Mouse (Mus musculus): ENCODE results near the gene Faap100.
"Not testable (repeated sequence)": the region's sequence is repeated elsewhere in the genome, so short reads cannot be mapped to it uniquely, and the experiment has no call there.

The Faap100 gene

DNA sequence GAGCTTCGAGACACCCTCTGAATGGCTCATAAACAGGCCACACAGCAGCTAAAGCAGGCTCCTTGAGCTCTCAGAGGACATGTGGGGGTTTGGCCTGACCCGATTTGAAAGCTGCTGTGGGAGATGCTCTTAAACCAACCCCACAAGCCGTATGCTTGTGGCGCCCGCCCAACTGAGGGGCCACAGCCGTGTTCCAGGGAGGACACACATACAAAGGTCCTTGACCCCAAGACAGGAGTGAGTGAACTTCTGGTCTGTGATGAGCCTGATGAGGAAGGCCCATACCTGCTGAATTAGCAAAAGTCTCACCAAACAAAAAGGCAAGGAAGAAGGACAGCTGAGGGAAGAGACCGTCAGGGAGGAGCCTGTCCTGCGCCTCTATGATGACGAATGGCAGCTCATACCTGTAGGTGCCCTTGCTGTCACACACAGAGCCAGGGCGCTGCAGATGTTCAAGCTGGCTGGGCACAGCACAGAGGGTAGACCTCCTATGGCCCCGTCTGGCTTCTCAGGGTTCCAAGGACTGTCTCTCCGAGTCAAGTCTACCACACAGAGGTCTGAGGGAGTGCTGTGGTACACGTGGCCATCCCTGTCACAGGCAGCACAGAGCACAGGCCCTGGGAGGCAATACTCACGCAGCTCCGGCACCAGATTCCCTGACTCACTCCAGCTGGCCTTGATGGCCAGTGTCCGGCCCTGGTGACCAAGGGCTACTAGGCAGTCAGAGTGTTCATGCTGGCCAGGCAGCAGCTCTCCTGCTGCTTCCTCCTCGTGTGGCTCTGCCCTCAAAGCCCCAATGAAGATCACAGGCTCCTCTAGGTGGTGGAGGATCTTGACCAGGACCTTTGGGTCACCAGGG is 2.0 kb downstream of the Faap100 start:
- no peak for DNase-seq (ENCODE audit: low spot score in 2 of 2)

DNA sequence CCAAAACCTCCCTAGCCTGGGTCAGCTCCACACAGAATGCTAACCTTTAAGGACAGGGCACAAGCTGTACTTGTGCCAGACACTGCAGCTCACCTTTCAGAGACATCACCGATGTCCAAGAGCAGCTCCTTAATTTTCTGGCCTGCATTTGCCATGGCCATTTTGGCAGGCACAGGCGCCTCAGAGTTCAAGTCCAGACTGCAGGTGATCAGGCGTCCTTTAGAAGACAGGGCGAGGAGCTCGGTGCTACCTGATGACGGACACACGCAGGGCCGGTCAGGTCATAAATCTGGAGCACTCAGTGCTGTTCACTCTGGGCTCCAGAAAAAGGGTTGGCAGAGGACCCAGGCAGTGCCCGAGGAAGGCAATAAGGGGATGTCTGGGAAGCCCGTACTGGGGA is 3.2 kb downstream of the Faap100 start:
- no peak for DNase-seq (ENCODE audit: low spot score in 2 of 2)

DNA sequence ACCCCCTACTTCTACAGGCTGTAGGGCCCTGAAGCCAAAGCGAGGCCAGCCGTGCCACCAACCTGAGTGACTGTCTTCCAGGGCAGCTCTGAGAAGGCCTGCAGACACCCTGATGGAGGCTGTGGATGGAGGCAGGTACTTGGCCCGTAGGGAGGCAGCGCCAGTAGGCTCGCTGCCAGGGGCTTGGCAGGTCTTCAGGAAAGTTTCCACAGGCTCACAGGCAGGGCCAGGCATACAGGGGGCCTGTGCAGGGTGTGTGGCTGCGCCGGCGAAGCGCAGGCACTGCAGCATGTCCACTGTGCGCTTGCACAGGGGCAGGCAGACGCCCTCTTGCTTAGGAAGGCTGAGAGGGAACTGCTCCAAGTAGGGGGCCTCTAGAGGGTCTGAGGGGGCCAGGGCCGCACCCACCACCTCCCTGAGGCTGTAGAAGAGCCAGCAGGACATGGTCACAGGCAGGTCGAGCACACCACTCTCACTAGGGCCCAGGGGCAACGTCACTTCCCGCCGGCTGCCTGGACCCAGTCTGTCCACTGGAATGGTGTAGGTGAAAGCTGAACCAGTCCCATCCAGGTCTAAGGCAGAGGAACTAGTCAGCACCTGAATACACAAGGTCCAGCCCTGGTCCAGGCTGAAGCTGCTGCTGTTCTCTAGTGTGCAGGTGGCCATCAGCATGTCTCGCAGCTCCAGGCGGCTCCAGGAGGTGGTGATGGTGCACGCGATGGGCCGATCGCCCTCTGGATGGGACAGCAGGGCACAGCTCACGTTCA is 4.6 kb downstream of the Faap100 start:
- DNase-seq (ENCODE audit: low spot score in 2 of 2): peak in 1 of 2 experiments; percentile 53

DNA sequence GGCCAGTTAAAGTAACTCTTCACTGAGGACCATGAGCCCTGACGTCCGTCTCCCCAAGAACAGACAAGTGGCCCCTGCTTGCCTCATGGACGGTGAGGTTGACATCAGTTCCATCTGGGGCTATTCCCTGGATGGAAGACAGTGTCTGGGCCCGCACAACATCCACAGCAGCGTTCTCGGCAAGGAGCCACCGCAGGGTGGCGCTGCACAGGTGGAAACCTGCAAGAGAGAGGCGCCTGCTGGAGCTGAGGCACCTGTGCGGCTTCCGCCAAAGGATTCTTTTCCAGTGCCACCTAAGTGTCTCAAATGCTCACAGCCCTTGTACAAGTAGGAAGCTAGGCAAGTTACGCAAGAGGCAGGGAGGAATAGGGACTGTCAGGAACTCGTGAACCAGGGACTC is 5.5 kb downstream of the Faap100 start:
- DNase-seq (ENCODE audit: low spot score in 2 of 2): no peak

DNA sequence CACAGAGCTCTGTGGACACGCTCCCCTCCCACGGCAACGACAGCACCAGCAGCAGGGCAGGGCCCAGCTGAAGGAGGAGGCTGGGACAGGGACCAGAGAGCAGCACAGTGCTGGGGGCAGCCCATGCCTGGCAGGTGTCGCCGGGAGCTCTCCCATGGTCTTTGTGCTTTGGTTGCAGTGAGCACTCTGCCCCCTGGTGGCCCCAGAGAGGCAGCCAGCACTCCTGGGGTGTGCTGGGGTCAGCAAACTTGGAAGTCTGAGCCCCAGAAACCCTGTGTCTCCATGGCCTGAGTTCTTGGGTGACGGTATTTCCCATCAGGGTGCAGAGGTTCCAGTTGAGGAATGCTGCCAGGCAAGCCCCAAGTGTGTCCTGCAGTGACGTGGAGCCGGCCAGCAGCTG is 8.9 kb downstream of the Faap100 start:
- peak in 1 of 2 experiments; percentile 76 for DNase-seq (ENCODE audit: low spot score in 2 of 2)

DNA sequence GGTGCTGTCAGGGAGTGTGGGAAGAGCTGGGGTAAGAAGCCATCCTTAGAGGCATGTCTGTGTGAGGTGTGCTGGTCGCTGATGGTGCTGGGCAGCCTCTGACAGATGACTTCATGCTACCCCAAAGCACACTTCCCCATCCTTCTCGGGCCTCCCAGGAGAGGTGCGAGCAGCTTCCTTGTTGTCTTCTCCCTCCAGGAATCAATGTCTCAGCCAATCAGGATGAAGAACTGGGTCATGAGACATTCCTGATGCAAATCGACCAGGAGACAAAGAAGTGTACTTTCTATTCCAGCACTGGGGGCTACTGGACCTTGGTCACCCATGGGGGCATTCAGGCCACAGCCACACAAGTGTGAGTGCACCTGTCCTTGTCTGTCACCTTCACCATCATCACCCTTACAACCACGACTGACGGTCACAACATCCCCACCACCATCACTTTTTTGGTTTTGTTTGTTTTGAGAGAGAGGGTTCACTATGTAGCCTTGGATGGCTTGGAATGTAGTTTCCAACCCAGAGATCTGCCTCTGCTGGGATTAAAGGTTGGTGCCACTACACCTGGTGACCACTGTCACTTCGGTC is 12.0 kb downstream of the Faap100 start:
- no peak for DNase-seq (ENCODE audit: low spot score in 2 of 2)

DNA sequence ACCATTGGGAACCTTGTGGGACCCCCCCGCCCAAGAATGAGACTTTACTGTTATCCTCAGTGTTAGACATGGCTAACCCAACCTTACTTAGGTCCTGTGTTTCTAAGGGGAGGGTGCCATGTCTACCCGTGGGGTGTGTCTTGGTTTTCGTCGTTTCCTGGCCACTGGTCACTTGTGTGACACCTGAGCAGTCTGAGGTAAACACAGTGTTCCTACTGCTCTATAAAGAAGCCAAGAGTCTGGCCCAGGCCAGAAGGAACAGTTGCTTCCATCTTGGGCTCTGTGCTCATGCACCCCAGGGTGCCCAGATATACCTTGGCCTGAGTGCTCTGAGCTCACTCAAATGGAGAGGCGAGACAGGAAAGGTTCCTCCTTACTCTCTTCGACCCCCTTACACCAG is 15.7 kb downstream of the Faap100 start:
- no peak for DNase-seq (ENCODE audit: low spot score in 2 of 2)

DNA sequence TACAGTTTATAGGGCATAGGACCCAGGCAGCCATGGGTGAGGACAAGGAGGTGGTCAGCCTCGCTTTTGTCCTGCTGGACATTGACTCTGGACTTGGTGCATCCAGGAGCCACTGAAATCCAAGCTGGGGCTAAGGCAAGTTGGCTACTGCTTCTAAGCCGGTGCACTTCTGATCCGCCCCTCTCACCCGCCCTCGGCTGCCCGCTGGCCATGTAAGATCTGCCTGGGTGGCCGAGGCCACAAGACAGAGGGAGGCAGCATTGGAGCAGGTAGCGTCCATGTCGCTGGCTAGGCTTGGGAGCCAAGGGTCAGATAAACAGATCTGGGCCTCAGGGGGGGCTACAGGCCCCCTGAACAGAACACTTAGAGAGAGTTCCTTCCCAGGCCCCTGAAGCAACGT is 17.3 kb downstream of the Faap100 start, which contains the start of gene Fscn2:
Fscn2 (plus strand) TSS at position 240 of the 400 bp plus-strand sequence.
- no peak for DNase-seq (ENCODE audit: low spot score in 2 of 2)

DNA sequence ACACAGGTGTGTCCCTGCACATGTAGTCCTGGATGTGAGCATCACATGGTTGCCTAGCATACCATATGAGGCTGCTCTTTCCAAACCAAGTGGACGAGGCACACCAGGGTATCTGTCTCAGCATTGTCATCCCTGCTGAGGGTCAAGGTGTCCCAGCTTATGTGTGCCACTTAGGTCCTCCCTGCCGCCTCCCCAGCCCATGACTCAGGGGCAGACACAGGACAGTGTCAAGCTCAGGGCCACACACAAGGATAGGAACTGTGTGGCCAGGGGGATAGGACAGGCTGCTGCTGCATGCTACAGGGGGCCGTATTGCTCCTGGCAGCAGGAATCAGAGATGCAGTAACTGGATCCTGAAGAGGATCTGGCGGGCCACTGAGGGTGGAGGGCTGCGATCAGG is 17.8 kb downstream of the Faap100 start:
- DNase-seq (ENCODE audit: low spot score in 2 of 2): no peak

DNA sequence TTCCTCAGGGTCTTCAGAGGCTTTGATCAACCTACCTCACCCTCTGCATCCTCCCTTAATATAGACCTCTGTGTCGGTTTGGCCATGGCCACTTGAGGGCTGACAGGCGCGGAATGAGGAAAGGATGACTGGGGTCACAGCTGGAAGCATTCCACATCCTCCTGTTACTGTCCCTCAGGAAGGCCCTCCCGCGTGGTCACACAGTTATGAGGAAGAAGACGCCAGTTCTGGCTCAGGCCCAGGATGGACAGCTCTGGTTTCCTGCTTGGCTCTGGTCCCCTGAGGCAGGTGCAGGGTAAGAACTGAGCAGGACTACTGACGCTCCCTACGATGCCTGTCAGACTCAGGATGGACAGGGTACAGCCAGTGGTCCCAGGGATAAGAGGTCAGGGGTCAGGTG is 18.5 kb downstream of the Faap100 start:
- peak in 1 of 2 experiments; percentile 52 for DNase-seq (ENCODE audit: low spot score in 2 of 2)

DNA sequence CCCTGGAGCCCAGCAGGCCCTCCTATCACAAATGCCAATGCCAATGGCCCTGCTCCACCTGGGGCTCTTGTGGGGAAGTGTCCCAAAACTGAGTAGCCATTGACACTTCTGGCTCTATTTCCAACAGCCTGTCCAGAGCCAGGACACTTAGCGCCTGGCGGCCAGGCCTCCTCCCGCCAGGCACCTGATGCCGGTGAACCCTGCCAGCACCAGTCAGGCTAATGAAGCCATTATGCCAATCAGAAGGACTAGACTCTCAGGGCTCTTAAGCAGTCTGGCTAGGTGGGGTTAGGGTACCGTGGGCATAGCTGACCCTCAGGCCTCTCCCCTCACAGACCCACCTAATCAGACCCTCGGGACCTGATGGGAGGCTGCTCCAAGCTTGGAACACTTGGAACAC is 19.2 kb downstream of the Faap100 start:
- no peak for DNase-seq (ENCODE audit: low spot score in 2 of 2)

DNA sequence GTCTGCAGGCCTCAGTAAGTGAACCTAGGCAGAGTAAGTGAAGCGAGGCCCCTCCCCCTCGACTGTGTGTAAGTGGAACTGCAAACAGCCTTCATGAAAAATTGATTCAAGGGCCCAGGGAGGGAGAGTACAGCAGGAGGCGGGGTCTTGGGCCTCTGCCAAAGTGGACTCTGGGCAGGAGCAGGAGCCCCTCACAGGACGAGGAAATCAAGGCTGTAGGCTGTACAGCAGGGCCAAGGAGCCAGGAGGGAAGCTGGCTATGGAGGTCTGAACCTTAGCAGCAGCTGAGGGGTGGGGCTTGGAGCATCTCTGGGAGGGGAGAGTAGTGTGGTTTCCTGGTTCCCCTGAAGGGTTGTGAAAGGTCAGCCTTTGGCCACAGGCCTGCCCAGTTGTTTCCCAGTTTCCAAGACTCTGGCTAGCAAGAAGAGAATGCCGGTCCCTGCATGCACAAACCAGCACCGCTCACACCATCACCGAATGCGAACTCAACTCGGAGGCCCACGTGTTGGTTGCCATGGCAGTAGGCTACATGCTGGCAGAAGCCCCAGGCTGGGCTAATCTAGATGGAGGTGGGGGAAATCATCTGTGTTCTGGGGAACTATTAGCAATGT is 20.7 kb downstream of the Faap100 start:
- DNase-seq (ENCODE audit: low spot score in 2 of 2): peak; percentile 93 to 94

DNA sequence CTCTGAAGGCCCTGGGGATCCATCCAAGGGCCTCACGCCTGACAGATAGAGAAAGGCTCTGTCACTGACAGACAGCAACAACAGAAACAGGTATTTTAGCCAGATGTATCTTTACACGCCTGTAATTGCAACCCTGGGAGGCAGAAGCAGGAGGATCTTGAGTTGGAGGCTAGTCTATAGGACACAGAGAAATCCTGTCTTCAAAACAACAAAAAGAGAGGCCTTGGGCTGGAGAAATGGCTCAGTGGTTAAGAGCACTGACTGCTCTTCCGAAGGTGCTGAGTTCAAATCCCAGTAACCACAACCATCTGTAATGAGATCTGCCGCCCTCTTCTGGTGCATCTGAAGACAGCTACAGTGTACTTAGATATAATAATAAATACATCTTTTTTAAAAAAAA is 21.7 kb downstream of the Faap100 start:
- no peak for DNase-seq (ENCODE audit: low spot score in 2 of 2)

DNA sequence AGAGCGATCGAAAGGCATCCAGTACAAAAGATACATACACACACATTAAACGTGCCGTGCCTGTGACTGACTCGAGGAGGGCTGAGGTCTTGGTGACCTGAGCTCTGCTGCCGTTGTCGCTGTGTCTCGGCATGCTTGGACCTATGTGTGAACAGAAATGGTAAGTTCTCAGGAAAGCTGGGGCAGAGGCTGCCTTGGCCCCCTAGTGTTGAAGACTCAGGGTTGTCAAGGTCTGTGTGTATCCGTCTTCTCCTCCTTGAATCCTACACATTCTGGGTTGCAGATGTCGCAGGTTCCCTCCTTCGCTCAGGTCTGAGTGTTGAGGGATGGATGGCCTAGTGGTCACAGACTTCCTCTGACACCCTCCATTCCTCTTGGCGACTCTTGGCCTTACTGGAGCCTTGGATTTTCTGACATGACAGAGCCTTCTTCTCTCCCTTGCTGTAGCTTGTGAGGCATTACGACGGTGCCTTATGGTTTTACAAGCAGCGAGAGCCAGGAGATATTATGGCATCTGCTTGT is 22.2 kb downstream of the Faap100 start:
- peak in 1 of 2 experiments; percentile 21 for DNase-seq (ENCODE audit: low spot score in 2 of 2)

DNA sequence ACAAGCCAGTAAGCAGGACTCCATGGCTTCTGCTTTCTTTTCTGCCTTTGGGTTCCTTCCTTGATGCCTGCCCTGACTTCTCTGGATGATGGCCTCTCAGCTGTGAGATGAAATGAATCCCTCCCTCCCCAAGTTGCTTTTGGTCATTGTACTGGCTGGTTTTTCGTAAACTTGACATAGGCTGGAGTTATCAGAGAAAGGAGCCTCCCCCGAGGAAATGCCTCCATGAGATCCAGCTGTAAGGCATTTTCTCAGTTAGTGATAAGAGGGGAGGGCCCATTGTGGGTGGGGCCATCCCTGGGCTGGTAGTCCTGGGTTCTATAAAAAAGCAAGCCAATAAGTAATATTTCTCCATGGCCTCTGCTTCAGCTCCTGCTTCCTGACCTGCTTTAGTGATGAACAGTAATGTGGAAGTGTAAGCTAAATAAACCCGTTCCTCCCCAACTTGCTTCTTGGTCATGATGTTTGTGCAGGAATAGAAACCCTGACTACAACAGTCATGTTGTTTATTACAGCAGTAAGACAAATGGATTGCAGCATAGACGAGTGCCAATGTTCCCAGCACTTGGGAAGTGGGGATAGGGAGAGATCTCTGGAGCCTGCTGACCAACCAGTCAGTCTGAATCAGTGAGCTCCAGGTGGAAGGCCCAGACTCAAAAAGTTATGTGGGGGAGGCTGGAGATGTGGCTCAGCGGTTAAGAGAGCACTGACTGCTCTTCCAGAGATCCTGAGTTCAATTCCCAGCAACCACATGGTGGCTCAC is 23.1 kb downstream of the Faap100 start:
- DNase-seq (ENCODE audit: low spot score in 2 of 2): peak in 1 of 2 experiments; percentile 12

DNA sequence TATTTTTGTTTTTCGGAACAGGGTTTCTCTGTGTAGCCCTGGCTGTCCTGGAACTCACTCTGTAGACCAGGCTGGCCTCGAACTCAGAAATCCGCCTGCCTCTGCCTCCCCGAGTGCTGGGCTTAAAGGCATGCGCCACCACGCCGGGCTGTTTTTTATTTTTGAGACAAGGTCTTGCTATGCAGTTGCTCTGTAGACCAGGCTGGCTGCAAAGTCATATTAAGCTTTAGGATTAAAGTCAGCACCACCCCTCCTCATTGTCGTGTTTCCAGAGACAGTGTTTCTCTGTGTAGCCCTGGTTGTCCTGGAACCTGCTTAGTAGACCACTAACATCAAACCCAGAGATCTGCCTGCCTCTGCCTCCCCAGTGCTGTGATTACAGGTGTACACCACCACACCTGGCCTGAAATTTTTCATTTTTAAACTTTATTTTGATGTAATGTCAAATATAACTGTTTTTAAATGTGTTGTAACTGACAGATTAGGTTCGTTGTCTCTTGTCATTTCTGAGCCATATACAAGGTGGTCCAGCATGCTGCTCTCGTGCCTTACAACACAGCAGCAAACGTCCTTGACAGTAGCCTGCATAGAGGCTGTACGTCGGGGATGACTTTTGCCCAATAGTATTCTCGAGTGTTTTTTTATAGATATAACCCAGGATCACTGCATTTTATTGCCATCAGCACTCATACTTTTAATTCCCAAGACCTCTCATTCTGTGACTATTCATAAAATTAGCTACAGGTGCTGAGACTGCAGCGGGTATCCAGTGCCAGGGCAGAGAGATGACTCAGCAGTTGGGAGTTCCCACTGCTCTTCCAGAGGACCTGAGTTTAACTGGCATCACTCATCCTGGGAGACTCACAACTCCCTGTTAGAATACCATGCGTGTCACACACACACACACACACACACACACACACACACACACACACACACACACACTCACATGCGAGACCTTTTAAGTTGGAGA is 24.0 kb downstream of the Faap100 start:
- peak in 1 of 2 experiments; percentile 32 for DNase-seq (ENCODE audit: low spot score in 2 of 2)

DNA sequence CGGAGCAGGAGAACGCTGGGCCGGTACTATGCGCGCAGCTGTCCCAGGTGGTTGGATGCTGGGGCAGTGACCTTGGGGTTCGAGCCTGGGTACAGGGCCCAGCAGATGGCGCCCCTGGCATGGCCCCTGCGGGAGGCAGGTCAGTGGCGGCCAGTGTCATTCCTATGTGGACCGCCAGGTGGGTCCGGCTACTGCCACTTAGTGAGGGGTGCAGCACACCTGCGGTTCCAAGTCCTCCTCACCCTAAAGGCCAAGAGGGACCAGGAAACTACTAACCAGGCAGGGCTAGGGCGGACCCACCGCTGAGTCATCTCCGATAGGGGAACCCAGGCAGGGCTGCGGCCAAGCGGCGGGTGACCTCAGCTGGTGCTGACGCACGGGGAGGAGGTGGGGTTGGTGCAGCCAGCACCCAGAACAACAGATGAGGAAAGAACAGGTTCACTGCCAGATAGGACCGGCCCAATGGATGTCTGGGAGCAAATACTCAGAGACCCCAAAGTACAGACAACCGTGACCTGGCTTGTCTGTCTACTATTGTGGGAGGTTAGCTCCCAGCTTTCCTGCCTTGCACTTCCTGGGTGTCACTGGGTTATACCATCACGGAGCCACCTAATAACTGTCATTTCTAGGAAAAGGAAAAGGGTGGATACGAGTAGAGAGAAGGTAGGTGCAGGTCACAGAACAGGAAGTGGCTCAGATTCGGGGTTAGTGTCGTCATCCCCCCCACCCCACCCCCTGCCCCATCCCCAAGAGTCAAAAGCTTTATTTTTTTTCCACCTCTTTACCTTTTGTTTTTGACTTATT is 24.9 kb downstream of the Faap100 start:
- DNase-seq (ENCODE audit: low spot score in 2 of 2): peak; percentile 65 to 70

DNA sequence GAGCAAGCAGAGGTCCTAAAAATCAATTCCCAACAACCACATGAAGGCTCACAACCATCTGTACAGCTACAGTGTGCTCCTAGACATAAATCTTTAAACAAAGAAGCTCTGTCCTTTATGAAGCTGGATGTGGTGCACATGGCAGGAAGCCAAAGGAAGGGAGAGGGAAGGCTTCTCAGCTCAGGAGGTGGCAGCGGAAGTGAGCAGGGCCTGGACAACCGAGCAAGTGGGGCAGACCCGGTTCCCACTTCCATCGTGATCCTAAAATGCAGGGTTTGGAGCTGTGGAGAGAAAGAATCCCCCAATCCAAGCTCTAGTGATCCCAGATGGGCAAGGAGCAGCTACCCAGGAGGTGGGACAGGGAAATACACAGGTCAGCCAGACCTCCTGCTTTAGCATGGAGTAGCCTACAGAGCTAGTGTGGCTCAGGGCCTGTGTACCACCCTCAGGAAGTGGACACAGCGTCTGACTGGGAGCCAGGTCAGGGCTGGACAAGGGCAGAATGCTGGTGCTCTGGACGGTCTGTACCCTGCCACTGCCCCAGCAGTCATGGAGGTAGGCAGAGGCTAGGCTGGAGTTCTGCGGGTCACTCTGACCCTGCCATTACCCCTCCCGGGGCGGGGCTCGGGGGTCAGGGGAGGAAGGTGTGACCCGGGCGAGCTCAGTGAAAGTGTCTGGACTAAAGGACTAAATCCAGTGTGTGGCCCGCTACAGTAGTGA is 25.8 kb downstream of the Faap100 start:
- peak; percentile 73 for DNase-seq (ENCODE audit: low spot score in 2 of 2)

DNA sequence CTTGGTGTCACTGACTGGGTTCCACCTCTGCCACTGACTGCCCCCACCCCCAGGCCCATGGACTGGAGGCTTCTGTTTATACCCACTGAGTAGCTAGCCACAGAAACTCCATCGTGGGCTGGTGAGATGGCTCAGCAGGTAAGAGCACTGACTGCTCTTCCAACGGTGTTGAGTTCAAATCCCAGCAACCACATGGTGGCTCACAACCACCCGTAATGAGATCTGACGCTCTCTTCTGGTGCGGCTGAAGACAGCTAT is 26.5 kb downstream of the Faap100 start:
- DNase-seq (ENCODE audit: low spot score in 2 of 2): not testable (repeated sequence)
